Mouse (Mus musculus) urinary bladder, postnatal 25 days (tissue): Measurements from ENCODE around the gene Prdm2.

Experiments used
- DNase-seq: peaks from one replicate; pipeline ENCODE4 v3.0.0; 2022; ENCODE audit warnings: low spot score

Gene Prdm2

GRCm38 (mm10) chr4:143211584-143212340 lies 1.0 kb downstream of the Prdm2 start:
- DNase-seq, result peak; percentile 34

DNA sequence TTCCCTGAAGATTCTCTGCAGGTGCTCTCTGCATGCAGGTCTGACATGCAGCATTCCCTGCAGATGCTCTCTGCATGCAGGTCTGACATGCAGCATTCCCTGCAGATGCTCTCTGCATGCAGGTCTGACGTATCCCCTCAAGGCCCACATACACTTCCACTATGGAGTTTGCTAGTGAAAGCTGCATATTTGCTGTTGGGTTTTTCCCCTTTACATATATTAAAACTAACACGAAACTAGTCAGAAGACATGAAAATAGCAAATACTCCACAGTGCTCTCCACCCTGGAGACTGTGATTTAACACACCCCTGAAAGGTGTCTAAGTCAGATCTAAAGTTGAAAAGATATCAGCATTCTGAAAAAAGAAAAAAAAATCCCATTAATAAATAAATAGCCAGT lies 2.8 kb downstream of the Prdm2 start:
- no peak for DNase-seq

GRCm38 (mm10) chr4:143202653-143203052 lies 10.1 kb downstream of the Prdm2 start:
- no peak for DNase-seq

- no peak for DNase-seq
Measured at GRCm38 (mm10) chr4:143198371-143198770, 14.4 kb downstream of the Prdm2 start.

- no peak for DNase-seq
Measured at GRCm38 (mm10) chr4:143197845-143198356, 14.9 kb downstream of the Prdm2 start.

GRCm38 (mm10) chr4:143194328-143194727 lies 18.5 kb downstream of the Prdm2 start:
- DNase-seq, result no peak

DNA sequence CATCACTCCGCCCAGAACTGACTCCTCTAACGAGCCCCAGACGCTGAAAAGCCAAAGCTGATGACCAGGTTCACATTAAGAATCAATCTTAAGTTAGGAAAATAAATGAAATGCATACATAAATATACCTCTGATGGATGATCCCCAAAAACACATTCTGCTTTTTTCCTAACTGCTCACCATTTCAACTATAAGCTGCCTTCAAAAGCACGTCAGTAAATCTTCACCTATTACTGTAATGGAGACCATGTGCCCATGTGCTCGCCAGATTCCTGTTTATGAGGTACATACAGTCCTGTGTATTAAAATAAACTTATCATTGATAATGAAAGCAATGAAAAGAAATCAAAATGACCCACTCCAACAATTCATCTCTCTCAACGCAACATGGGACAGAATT lies 19.6 kb downstream of the Prdm2 start:
- DNase-seq, result no peak

DNA sequence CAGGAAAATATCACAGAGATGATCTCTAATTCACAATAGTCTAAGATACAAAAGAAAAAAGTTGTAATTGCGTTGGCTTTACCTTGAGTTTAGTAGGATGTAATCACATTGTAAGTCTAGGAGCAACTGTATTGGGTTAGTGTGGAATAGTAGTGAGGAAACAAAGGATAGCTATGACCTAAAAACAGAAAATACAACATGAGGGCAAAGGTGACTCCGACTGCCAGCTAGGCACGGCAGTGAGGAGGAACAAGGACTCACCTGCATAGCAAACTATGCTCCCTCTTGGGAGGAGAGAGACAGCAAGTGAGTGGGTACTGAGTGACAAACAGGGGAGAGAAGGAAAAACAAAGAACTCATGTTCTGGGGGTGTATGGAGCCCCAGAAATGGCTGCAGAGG lies 21.0 kb downstream of the Prdm2 start:
- DNase-seq, result no peak

- DNase-seq, result no peak
Measured at GRCm38 (mm10) chr4:143190657-143191056, 22.1 kb downstream of the Prdm2 start.

GRCm38 (mm10) chr4:143188571-143189191 lies 24.1 kb downstream of the Prdm2 start:
- no peak for DNase-seq

DNA sequence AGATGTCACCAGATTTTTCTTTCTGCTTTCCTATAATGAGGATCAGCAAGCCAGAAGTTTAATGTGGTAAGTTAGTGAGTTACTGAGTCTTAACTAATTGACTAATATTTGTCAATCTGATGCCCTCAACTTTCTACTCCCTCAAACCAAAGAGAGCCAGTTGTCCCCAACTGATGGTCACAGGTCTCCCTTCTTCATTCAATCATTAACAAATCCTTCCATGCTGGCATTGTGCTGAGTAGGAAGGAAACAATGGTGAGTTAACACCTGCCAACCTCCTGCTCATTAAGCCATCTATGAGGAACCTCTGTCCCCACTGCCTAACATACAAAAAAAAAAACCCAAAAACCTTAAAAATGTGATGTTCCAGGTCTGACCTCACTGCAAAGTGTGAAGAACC lies 26.7 kb downstream of the Prdm2 start:
- DNase-seq, result no peak

DNA sequence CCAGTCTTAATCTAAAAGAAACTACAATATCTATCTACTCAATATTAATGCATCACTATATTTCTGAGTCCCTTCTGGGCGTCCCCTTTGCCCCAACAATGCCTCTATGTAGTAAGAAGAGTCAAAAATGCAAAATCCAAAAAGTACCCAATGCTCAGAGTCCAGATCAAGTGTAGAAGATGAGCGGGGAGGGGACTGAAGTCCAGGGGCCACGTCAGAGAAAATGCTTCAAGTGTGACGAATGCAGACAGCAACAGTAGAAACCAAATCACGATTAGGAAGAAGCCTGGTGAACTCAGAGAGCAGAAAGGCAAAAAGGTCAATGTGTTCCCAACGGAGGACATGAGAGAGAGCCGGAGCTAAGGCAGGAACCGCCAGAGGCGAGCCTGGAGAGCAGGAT lies 27.3 kb downstream of the Prdm2 start:
- no peak for DNase-seq

DNA sequence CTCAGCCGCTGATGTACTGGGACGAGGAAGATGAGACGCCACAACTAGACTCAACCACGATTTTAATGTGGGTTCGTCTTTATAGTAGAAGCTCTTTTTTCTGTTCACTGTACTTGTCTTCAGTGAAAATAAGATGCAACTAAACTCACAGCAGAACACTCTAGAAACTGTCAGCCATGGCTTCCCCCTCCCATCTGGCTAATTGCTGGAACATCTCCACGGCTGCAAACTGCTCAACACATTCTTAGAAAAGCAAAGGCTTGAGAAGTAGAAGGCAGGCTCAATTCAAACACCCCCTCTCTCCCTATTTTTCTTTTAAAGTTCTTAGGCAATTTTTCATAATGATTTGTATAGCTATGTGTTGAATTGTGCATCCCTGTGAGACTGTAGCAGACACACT lies 29.7 kb downstream of the Prdm2 start:
- DNase-seq, result no peak

DNA sequence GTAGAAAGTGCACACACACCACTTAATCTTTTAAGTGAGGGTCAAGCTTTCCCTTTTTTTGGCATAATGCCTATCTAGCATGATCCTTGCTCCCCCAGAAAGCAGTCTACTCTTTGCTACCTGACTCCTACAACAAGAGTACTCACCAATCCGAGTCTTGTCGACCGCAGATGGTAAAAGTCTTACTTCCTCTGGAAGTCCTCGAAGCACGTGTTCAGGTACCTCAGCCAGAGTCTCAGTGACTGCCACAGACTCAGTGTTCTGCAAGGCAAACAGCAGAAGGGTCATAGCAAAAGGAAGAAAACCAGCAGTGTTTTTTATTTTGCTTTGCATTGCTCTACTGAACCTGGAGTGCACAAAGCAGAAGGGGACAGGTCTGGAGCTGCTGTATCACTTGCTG lies 32.1 kb downstream of the Prdm2 start:
- DNase-seq, result no peak

DNA sequence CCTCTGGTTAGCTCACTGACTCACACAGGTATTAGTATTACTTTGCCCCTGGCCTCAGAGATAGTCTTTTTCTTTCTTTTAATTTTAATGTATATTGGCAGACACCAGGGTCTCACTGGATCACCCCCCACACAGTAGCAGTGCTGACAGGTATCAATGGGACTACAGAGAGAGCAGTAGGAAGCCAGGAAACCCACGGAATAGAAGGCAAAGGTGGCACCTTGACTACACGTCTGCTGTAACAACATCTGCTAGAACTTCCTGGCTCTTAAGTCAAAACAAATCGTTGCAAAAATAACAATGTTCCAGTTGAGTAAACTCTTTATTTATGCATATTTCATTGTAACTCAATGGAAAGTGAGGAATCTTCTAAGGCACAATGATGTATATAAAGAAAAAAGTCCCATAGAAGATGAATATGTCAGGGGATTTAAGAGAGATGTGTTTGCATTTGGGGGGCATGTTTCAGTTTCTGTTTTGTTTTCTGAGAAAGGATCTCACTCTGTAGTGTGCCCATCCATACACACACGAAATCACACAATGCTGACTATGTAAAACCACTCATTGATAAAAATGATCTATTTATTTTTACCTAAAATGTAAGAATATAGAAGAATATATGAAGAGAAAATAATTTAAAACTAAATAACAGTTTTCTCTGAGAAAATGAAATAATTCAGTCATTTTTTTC lies 41.0 kb downstream of the Prdm2 start:
- no peak for DNase-seq

DNA sequence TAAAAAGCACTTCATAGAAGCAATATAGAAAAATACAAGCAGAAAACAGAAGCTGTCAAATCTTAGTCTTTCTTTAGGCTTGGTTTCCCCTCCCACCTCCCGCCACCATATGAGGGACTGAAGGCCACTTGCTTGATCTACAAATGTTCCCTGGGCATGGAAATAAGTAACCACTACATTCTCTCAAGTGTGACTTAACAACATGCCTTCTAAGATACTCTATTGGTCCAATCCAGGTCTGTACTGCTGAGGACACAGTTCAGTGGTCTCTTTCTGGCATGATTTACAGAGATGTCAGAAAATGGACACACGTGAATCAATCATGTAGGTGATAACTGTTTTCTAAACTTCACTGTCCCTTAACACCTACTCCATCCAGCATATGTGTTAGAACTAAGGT lies 42.5 kb downstream of the Prdm2 start:
- DNase-seq, result no peak

DNA sequence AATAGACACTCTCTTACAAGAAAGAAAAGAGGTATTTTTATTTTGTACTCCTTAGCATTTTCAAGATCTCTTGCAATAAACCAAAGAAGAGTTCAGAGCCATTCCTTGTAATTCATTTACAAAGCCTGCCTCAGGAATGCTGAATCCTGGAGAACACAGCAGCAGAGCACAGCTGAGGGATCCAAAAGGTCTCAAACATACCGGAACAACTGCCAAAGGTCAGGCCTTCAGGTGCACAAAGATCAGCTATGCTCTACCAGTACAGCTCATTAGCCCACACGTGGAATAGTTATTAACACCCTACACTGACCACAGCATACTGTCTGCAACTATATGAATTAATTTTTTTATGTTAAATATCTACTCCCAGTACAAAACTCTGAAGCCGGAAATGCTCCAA lies 44.7 kb downstream of the Prdm2 start:
- DNase-seq, result no peak

GRCm38 (mm10) chr4:143161619-143162479 lies 50.9 kb downstream of the Prdm2 start:
- peak; percentile 98 for DNase-seq

GRCm38 (mm10) chr4:143160826-143161225 lies 52.0 kb downstream of the Prdm2 start:
- no peak for DNase-seq

GRCm38 (mm10) chr4:143159336-143159735 lies 53.5 kb downstream of the Prdm2 start:
- no peak for DNase-seq

DNA sequence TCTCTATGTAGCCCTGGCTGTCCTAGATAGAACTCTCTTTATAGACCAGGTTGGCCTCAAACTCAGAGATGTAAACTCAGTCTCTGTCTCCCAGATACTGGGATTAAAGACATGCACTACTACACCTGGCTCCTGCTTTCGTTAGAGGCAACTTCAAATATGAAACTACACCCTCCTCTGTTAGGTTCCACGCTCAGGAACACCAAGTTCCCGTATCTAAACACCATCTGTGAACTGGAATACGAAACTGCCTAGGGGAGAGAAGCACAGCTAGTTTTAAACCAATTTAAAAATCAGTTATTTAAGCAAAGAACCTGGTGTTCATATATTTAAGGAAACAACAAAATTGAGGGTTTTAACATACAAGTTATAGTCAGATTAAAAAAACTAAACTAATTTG lies 56.9 kb downstream of the Prdm2 start:
- DNase-seq, result no peak

GRCm38 (mm10) chr4:143155036-143155435 lies 57.8 kb downstream of the Prdm2 start:
- DNase-seq, result no peak
